Mouse (Mus musculus) heart, embryonic 14.5 days (tissue): ENCODE data around the gene Gm2244. TPM values are rescaled to one million over a fixed set of nuclear protein-coding genes. Genes with fewer than 3 reads are reported as not detected.
"Not testable (repeated sequence)": the region's sequence is repeated elsewhere in the genome, so short reads cannot be mapped to it uniquely, and the experiment has no call there.

Experiments
- ATAC-seq: fragments of 200-750 bp; cut with Nextera tagmentation; 2 replicates; pipeline ENCODE4 v1.8.0; 2017; ENCODE audit warnings: low read depth, moderate TSS enrichment; ENCODE audit not compliant: insufficient number of reproducible peaks, insufficient read depth, low FRiP score
- H3K27ac ChIP-seq, 2 experiments: fragments of 200-500 bp in 1 of 2; fragments of 300-500 bp in 1 of 2; sonication (generic) in 1 of 2; replicated peaks in 1 of 2; 2 replicates each; pipeline ENCODE4 v1.5.1; 2012 to 2014; ENCODE audit warnings: low read depth in 2 of 2, low read length in 2 of 2, control low read depth in 1 of 2, mild to moderate bottlenecking in 1 of 2, mixed read lengths in 1 of 2; ENCODE audit not compliant: control insufficient read depth in 1 of 2, insufficient read depth in 1 of 2
- H3K27me3 ChIP-seq: fragments of 300-500 bp; sonication (generic); 2 replicates; pipeline ENCODE4 v1.6.1; 2014; ENCODE audit warnings: mild to moderate bottlenecking, low read length, control low read depth; ENCODE audit not compliant: control insufficient read depth, insufficient read depth
- H3K36me3 ChIP-seq: fragments of 300-500 bp; sonication (generic); 2 replicates; pipeline ENCODE4 v1.6.1; 2014; ENCODE audit warnings: mild to moderate bottlenecking, control low read depth, low read length, mixed read lengths; ENCODE audit not compliant: control insufficient read depth, insufficient read depth
- H3K4me1 ChIP-seq, 2 experiments: fragments of 200-500 bp in 1 of 2; fragments of 300-500 bp in 1 of 2; sonication (generic) in 1 of 2; 2 replicates each; pipeline ENCODE4 v1.6.1; 2012 to 2014; ENCODE audit warnings: low read length in 2 of 2, control low read depth in 1 of 2, mixed read lengths in 1 of 2; ENCODE audit not compliant: control insufficient read depth in 2 of 2, insufficient read depth in 2 of 2
- H3K4me2 ChIP-seq: fragments of 300-500 bp; sonication (generic); 2 replicates; pipeline ENCODE4 v1.6.1; 2014; ENCODE audit warnings: mild to moderate bottlenecking, low read length
- H3K4me3 ChIP-seq, 2 experiments: fragments of 200-500 bp in 1 of 2; fragments of 300-500 bp in 1 of 2; sonication (generic) in 1 of 2; 2 replicates each; pipeline ENCODE4 v1.5.1; 2012 to 2014; ENCODE audit warnings: low read length in 2 of 2, mild to moderate bottlenecking in 2 of 2, control low read depth in 1 of 2, low read depth in 1 of 2, moderate library complexity in 1 of 2; ENCODE audit not compliant: control insufficient read depth in 1 of 2, insufficient read depth in 1 of 2
- H3K9ac ChIP-seq: fragments of 300-500 bp; sonication (generic); 2 replicates; pipeline ENCODE4 v1.6.1; 2014; ENCODE audit warnings: mild to moderate bottlenecking, low read length
- H3K9me3 ChIP-seq: fragments of 300-500 bp; sonication (generic); 2 replicates; pipeline ENCODE4 v1.6.1; 2016; ENCODE audit warnings: low read length, control low read depth; ENCODE audit not compliant: control insufficient read depth
- WGBS: fragments of 180-500 bp; shearing (Covaris S2); extraction: QIAGEN DNeasy Blood & Tissue Kit; methylation state at CpG from one replicate; pipeline ENCODE4 v1.1.7; 2014; 5-methylcytosine and 5-hydroxymethylcytosine counted together
- polyA plus RNA-seq: library from polyadenylated mRNA; unstranded; fragments of >200 nt; fragmentation: Nextera tagmentation; extraction: Ambion mirVana; gene quantifications from 2 replicates; pipeline ENCODE4 v1.2.1, GENCODE M21; 2014

Gene Gm2244
- polyA plus RNA-seq = 0.36 and 0.46 TPM in 2 replicates

DNA sequence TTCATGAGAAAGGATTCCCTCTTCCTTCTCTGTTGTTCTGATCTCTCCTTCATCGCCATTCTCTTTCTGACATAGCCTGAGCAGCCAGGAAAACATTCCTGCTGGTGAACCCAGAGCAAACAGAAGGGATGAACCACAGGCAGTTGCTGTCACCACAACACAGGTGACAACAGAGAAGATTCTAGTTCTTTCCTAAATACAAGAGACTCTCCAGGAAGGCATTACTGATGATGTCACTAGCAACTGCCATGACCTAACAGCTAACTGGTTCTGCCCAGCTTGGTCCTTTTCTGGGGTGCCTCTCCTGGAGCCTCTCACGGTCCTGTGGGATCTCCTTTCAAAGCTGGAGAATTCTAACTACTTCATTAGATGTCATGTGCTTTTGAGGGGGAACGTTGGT, at the start of gene Gm2244:
Gm2244 (minus strand) TSS at position 101 of the 400 bp plus-strand sequence.
- 100% methylated on average over 1 of the region's 3 CpGs for WGBS
- H3K4me1 ChIP-seq, H3K36me3 ChIP-seq, H3K27me3 ChIP-seq, ATAC-seq, H3K9ac ChIP-seq, H3K27ac ChIP-seq, H3K4me3 ChIP-seq, H3K9me3 ChIP-seq, H3K4me2 ChIP-seq: not testable (repeated sequence)

DNA sequence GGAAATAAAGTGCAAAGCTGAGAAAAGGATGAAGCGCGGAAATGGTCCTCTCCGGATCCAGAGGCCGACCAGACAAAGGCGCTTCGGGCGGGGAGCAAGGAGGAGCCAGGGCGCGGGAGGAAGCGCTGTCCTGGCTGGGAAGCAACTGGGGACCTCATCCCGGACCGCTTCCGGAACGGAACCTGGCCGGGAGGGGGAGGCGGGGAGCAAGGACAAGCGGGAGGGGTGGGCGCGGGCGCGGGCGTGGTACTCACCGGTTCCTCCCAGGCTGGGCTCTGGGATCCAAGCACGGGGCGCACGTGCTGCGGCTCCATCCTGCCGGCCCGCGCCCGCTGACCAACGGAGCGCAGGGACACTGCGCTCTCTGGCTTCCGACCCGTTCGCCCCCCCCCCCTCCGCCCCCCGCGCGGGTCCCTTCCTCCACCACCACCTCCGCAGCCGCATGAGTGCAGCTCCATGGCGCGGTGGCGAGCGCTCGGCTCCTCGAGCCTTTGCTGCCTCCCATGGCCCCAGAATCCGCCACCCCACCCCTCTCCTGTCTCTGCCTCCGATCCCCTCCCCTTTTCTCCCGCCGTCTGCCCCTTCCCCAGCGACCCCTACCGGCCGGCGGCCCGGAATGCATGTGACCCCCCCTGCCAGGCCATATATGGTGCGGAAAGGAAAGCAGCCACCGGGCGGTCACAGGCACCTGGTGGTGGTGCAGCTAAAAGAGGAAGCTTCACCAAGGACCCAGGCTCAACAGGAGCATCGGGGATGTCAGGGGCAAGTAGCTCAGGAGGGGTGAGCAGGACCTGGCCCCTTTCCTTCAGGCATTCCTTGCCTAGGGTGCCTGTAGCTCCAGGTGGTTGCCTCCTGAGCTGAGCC, 35.3 kb upstream of the Gm2244 start, which contains the start of gene Gm2237:
Gm2237 (minus strand) TSS at position 332 of the 864 bp plus-strand sequence.
- Histone ChIP-seq H3K9ac (peak within 1 kb of the TSS; percentile 66; the same call in 1 of the 2 replicates), H3K27ac (peak within 1 kb of the TSS in 1 of 2 experiments; percentile 57; a peak in 2 of 4 replicates), H3K4me2 (peak within 1 kb of the TSS; percentile 41), H3K4me3 (peak within 1 kb of the TSS; percentile 47 to 52)
- H3K4me1 ChIP-seq, ATAC-seq, H3K27me3 ChIP-seq, H3K9me3 ChIP-seq, H3K36me3 ChIP-seq: not testable (repeated sequence)
- under 1% methylated on average over 15 of the region's 62 CpGs for WGBS

Other genes starting within 250 kb of the Gm2244 start
- 0.44 and 1.2 TPM in 2 replicates for gene Gm21738, start 131.0 kb downstream of the Gm2244 start, polyA plus RNA-seq
- 3.7 and 4.9 TPM in 2 replicates for gene Gm2237, start 35.2 kb upstream of the Gm2244 start, polyA plus RNA-seq
- gene Gm5458, start 52.6 kb upstream of the Gm2244 start, polyA plus RNA-seq = not detected in 2 replicates
- 90.2 and 106 TPM in 2 replicates for gene Nid2, start 201.3 kb upstream of the Gm2244 start, polyA plus RNA-seq